Mouse (Mus musculus) kidney, adult 11 months (tissue): ENCODE measurements around the gene Ktn1.

Experiments used
- DNase-seq: peaks from one replicate; pipeline ENCODE4 v3.0.0; 2022

The Ktn1 gene

DNA sequence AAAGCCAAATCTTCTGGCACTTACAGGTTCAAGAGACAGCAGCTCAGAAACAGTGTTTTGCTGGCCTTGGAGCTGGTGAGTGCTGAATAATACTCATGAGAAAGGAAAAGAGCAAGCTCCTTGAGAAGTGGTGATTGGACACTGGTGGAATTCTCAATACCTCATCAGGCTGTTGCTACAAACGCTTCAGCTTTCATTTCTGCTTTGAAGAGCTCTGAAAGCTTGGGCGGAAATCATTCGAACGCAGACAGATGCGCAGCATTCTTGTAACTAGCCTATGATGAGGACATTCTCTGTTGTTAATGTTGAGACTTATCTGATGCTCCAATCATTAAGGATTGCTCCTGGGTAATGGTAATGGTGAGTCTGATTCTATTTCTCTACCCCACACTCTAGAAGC, at the start of gene Ktn1:
Gene Ktn1 (plus strand): TSS at position 231 of the 400 bp plus-strand sequence.
- DNase-seq: no peak

DNA sequence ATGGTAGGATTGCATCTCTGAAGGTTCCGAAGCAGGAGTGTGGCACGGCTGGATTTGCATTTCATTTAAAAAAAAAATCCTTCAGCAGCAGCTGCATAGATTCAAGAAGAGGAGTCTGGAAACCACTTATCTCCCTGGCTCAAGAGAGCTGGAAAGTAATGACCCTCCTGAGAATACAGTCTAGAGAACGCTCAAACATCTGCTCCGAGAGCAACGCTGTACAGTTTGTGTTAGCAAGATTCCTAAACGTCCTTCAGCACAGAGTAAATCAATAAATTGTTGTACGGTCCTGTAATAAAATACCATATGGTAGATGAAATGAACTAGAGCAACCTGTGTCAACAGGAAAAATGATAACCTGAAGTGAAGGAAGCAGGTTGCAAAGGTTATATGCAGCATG, 35.0 kb upstream of the Ktn1 start:
- no peak for DNase-seq

DNA sequence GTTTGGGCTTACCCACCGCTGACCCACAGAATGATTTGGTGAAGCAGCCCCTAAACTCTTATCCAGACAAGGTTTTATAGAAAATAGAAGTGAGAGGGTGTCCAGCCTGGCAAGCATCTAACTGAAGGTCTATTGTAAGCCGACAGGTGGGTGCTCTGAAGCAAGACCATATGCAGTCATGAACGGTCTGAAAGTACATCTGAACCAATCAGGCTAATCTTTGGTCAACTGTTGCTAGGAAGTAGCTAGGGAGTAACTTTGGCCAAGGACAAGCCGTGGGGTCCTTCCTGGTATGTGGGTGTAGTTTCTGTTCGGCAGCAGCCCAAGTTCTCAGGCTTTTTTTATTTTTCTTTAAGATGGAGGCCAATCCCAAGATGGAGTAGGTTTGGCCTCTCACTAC, 29.4 kb upstream of the Ktn1 start:
- no peak for DNase-seq

DNA sequence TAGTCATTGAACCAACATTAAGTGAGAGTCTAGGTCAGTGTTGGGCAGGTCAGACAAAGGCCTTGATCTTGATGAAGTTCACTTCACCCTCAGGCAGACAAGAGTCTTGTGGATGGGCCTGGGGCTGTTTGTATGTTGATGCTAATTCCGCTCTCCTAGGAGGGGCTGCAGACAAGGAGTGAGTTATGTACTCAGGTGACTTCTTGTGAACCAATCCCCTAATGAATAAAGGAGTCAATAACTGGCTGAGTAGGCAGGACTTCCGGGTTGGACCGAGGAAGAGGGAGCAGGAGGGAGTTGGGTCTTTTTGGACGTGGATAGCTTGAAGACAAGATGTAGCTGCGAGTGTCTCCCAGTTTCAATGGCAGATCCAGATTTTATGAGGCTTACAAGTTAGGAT, 26.3 kb upstream of the Ktn1 start:
- no peak for DNase-seq

DNA sequence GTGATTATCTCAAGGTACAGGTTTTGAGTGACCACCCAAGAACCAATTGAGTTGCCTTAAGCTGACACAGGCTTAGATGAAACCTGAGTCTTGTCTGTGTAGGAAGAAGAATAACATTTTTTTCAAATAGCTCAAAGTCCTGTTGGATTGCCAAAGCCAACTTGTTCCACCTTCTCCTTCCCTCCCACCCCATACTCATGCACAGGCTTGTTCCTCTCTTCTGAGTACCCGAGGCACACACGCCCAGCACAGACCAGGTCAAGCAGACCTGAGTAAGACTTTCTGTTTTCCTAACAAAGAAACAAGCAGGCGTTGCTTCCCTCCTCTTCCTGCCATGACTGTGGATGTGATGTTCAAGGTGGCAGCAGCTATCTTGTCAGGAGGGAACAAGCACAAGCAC, 23.4 kb upstream of the Ktn1 start:
- no peak for DNase-seq

DNA sequence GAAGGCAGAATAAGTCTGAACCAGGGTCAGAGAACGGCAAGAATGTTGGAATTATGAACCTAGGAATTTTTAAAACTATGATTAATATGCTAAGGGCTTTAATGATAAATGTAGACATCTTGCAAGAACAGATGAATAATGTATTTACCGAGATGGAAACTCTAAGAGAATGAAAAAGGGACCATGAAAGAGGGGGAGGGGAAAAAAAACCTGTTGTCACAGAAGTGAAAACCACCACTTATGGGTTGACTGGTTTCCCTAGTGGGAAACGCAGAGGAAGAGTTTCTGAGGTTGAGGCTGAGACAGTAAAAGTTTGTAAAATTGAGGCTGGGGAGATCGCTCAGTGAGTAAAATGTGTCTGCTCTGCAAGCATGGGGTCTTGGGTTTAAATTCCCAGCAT, 22.1 kb upstream of the Ktn1 start:
- DNase-seq: no peak

DNA sequence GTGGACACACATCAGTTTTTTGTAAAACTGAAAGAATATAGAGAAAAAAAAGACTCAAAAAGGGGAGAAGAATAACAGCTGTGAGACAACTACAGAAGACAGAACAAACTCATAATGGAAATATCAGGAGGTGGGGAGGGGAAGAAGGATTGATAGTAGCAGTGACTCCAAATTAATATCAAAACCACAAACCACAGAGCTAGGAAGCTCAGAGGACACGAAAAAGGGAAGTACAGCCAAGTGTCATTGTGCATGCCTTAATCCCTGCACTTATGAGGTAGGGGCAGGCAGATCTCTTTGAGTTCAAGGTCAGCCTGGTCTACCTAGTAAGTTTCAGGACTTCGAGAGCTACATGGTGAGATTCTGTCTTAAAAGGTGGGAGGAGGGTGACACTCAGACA, 21.4 kb upstream of the Ktn1 start:
- no peak for DNase-seq

DNA sequence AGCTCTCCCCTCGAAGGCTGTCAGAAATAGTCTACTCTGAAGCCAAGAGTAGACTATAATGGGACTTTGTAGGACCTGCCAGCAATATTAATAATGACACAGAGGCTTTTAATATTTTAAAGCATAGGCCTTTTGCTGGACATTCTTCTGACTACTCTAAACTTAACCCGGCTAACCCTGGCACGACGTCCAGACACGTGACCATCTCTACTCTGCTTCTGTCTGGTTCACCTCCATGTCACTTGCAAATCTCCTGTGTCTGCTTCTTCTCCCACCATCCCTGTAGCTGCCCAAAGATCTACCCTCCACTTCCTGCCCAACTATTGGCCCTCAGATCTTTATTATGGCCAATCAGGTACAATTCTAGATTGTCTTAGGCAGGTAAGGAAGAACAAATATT, 20.9 kb upstream of the Ktn1 start:
- no peak for DNase-seq

DNA sequence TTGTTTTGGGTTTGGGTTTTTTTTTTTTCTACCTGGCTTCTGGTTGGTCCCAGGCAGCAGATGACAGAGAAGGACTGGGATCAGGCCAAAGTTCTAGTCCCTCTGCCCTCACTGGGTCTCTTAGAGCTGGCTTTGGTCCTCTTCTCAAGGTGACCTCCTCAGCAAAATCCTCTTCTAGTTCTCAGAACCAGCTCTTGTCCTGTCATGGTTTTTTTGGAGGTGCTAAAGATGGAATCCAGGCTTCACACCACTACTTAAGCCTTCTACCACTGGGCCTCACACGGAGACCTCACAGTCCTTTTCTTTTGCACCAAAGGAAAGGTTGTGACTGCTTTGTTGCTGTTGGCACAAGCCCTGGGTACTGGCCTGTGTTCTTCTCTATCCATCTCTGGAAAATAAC, 15.8 kb upstream of the Ktn1 start:
- no peak for DNase-seq

DNA sequence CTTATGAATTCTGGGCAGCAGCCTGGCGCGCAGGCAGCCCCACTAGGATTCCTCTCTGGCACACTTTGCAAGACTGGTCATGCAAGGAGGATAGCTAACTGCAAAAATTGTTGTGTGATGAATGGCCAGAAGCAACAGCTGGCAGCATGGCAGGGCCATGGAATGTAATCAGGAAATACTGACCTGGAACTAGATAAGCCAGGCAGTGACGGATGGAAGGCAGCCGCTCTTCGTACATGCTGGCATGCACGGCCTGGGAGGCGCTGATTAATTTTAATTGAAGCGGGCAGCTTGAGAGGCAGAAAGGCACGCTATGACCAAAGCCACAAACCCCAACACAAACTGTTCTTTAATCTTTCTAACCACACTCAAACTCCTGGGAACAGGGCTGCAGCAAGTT, 13.8 kb upstream of the Ktn1 start:
- DNase-seq: peak; percentile 17

DNA sequence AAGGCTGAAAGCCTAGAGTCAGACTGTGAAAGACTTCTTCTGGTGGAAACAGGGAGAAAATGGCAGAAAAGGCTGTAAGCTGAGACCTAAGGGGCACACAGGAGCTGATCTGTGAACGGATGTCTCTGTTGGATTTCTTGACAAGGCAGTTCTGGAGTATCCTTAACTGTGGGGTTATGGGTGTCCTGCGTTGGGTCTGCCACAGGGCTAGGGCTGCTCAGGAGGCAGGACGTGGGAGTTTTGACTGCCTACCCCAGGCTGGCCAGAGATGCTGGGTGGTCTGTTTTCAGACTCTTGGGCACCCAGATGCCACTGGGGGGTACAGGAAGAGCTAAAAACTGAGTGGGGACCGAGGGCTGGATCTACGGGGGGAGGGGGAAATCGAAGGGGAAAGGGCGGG, 13.4 kb upstream of the Ktn1 start:
- DNase-seq: no peak

DNA sequence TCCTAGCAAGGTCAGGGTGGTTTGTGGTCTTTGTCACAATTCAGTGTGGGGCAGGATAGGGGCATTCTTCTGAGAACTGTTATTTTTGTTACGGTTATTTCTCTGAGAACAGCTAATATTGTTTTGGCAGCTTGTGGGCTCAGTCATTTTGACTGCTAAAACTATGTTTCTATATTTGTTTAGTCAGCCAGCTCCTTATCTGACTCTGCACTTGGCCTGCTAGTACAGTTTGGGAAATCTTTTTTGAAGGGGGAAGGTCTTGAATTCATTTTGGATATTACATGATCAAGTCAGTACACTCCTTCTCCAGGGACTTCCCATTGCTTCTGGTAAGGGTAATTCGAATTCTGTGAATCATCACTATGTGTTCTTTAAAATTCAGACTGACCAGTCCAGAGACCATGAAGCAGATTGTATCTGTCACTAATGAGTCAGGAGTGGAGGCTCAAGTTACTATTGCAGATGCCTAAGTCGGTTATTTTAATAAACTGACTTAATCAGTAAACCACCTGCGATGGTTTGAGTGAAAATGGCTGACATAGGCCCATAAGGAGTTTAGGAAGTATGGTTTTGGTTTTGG, 9.8 kb upstream of the Ktn1 start:
- DNase-seq: no peak

DNA sequence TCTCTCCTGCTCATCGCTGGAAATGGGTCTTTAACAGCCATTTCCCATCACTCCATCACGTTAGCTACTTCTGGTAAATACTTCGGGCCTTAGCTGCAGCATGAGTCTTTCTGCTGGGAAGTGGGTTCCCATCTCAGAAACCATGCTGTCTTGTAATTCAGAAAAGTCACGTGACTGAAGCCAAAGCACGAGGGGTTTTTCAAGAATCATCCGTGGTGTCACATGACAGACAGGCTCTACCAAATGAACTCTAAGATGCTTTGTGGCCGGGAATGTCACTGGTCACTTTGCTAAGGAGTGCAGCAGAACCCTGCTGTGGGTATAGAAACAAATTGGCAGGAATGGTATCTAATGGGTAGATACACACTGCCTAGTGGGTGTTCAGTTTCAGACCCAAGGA, 2.6 kb upstream of the Ktn1 start:
- DNase-seq: no peak

DNA sequence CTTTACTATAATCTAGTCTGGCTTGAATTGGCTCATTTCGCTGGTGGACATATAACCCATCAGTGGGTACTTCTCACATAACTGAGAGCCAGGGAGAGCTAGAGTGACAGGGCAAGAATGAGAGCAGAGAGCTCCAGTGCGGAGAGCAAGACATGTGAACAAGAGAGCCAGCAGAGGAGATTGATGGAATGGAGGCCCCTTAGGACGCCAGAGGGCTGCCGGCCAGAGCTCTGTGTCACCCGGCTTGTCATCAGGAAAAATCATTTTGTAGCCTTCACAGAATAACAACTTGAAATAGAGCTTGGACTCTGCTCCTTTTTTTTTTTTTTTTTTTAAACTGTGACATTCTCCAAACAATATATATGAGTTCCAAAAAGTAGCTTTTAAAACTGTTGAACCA, 2.0 kb upstream of the Ktn1 start:
- DNase-seq: no peak

DNA sequence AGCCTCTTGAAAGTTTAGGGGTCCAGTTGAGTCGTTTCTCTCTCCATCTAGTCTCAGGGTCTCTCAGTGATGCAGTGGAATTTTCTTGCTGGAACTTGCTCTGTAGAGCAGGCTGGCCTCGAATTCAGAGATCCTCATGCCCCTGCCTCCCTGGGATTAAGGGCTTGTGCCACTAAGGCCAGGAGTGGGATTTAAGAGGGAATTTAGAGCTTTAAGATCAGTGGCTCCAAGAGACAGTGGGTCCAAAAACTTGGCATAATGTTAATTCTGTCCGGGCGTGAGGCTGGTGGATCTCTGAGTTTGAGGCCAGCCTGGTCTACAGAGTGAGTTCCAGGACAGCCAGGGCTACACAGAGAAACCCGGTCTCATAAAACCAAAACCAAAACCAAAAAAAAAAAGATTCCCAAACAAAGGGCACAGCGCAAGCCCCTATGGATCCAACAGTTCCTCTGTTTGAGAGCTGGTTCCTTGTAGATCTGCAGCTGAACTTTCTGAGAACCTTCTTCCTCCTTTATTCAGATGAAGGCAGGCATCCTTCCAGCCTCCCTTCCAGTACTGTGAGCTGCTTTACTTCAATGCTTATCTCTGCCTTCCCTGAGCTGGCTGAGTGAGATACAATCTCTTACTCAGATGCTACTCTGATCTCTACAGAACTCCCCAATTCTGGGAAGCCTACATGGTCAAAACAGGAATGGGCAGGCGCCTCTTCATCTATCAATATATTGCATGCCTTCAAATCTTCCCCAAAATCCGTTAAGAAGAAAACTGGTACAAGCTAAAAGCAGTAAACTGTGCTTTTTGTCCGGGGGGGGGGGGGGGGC, 1.3 kb upstream of the Ktn1 start:
- no peak for DNase-seq

DNA sequence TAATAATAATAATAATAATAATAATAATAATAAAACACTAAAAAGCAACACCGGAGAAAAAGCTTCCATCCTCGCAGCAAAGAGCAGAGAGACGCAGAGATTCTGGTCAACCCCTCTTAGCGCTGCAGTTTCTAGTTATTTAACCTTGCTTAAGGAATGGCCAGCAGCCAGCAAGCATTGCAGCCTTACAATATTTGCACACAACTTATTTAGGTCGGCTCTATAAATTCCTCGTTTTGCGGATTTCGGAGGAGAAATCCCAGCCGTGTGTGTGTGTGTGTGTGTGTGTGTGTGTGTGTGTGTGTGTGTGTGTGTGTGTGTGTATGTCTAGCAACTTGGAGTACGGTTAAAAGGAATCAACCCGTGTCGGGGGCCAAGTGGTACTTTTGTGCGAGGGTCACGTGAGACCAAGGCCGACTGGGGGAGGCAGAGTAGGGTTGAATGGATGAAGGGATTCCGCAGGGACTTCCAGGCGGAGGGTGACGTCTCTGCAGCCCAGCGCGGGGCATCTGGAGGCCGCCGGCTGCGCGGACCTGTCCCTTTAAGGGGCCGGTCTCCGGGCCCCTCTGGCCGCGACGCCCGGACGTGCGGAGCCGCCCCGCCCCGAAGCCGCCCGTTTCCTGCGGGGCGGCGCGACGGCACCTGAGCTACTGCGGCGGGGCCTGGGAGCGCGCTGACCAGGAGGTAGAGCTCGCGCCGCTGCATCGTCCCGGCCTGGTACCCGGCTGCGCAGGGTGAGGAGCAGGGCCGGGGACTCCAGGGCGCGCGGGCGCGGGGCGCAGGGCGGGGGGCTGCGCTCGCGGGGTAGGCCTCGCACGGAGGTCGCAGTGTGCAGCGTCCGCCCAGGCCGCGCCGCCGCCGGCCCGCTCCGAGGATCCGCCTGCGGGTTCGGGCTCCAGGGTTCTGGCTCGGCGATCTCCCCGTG, 720 bp downstream of the Ktn1 start:
- DNase-seq: peak; percentile 80

DNA sequence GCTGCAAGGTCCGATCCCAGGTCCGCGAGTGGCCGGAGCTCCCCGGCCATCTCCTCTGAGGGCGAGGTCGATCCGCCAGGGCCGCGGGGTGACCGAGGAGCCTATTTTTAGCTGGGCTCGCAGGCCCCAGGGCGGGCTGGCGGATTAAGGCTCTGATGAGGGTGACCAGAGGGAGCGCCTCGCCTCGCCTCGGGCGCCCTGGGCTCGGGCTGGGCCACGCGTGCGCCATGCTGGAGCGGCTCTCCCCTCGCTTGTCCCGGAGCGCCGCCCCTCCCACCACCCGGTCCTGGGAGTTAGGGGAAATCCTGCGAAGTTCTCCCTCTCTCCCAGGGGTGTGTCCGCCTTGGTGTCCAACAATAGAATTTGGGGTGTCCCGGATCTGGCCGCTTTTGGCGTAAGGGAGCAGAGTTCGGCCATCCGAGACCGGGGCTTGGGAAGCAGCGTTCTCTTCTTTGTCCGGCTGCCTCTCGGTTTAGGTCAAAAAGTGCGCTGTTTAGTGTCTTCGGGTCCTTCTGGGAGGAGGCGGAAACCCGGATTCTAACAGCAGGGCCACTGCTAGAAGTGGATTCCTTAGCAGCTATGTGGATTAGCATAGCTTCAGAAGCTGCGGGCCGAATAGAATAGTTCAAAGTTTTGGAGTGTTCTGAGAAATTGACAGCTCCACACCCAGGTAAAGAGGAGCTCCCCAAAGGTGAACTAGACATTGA, 1.5 kb downstream of the Ktn1 start:
- peak; percentile 39 for DNase-seq

DNA sequence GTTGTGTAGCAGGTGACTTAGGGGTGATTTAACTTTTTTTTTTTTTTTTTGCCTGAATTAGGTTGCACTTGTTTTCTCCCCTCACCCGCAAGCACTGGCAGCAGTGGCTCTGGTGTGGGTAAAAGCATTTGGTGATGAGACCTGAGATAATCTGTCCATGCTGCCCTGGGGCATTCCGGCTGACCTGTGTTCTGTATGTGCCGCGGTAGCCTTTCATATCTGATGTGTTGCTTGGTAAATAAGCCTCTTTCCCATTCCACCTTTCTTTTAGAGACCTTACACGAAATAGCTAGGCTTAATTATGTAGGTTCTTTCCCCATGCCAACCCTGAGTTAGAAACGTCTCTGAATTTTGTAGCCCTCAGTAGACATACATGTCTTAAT, 2.1 kb downstream of the Ktn1 start:
- no peak for DNase-seq

DNA sequence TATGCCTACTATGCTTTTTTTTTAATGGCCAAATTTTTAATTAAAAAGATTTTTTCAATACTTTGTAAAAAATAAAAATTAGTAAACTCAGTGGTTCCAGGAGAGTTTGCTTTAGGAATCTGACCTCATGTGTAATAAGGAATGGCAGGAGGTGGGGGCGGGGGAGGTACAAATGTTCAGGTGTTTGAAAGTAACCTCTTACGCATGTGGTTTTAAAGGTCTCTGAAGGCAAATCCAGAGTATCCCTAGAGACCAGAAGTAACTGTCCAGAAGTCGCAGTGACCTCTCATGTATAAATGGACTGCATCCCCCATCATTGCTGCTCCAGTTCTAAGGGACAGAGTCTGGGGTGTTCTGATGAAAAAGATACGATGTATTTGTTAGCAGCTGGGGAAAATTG, 3.0 kb downstream of the Ktn1 start:
- no peak for DNase-seq

DNA sequence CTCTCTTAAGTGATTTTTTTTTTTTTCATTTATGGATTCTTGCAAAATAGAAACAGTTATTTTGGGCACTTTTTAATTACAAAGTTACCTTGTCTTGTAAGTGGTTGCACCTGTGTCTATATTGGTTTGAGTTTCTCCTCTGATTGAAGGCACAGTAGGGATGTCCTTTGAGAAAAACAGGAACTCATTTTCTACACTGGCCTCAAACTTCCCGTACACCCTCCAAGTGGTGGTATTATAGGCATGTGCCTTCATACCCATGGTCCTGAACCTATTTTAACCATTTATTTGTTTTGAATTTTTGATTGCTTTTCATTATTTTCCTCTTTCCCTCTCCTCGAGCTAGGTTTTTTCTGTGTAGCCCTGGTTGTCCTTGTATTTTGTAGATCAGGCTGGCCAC, 7.2 kb downstream of the Ktn1 start:
- DNase-seq: no peak

DNA sequence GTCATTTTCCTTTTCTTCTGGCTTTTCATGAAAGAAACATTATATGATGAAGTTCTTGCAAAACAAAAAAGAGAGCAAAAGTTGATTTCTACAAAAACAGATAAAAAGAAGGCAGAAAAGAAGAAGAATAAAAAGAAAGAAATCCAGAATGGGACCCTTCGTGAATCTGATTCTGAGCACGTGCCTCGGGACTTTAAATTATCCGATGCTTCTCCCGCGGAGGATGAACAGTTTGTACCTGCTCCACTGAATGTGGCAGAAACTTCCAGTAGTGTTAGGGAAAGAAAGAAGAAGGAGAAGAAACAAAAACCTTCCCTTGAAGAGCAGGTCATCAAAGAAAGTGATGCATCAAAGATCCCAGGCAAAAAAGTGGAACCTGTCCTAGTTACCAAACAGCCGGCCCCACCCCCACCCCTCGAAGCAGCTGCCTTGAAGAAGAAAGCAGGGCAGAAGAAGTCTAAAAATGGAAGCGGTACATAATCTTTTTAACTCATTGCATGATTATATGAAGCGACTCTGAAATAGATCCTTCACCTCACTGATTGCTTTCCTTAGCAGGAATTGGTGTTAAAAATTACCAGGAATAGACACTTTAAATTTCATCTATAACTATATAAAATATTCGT, 15.7 kb downstream of the Ktn1 start:
- no peak for DNase-seq

DNA sequence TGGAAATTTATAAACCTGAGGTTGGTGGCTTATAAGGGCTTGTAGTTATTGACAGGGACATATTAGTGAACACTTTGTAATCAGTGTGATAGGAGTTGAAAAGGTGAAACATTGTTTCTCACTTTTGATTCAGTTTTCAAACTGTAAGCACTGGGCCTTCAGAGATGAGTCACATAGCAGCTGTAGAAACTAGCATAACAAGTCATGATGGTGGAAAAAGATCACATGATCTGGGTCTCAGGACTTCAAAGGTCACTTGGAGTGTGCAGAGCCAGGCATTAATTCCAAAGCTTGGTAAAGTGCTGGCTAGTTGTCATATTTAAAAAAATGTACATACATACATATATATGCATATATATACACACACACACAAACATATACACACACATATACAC, 16.2 kb downstream of the Ktn1 start:
- no peak for DNase-seq
